Mouse (Mus musculus): ENCODE measurements around the gene Slc38a7.
"Not testable (repeated sequence)": the region's sequence is repeated elsewhere in the genome, so short reads cannot be mapped to it uniquely, and the experiment has no call there.

The Slc38a7 gene

GRCm38 (mm10) chr8:95806461-95807191 is 46.7 kb downstream of the Slc38a7 start:
- no peak for DNase-seq

GRCm38 (mm10) chr8:95805482-95805881 is 47.9 kb downstream of the Slc38a7 start:
- DNase-seq: no peak

DNA sequence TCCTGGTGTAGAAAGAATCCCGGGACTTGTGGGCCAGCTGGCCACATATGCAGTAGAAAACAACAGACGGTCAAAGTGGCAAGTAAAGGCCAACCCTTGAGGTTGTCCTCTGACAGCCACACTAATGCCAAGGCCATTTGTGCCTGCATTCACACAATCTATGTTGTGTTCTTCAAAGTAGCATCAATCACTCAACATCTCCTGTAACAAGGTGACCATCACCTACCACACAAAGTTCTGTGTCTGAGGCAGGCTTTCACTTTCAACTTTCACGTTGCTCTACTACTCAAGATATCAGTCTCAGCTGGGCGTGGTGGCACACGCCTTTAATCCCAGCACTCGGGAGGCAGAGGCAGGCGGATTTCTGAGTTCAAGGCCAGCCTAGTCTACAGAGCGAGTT is 51.1 kb downstream of the Slc38a7 start:
- DNase-seq: no peak

DNA sequence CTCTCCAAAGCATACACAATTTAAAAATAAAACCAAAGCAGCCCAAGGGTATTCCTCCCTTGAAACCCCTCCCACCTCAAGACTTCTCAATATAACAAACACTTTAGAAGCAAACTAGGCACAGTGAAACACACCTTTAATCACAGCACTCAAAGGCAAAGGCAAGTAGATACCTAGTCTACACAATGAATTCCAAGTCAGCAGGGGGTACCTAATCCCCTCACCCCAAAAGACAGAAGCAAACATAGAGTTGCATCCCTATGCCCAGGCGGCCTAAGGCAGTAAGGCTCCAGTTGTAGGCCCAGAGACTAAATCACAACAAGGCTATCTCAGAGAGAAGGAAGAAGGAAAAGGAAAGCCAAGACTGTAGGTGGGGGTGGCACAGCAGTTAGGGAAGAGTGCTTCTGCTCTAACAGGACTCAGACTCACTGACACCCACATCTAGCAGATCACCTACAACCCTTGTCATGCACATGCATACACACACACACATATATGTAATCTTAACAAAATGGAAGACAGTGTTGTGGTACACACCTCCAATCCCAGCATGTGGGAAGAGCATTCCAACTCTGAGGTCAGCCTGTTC is 51.8 kb downstream of the Slc38a7 start:
- DNase-seq: no peak

DNA sequence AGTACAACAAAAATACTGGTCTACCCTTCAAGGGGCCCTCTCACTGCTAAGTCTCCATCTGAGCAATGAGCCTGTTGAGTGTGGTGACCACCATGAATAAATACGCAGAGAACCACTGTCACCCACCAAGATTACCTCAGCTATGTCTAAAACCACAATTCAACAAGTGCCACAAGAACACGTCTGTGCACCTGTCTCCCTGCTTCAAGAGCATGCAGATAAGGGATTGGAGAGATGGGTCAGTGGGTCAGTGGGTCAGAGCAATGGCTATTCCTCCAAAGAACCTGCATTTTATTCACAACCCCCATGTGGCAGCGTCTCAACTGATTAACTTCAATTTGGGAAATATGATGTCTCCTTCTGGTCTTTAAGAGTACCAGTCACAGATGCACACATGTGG is 53.0 kb downstream of the Slc38a7 start:
- no peak for DNase-seq

GRCm38 (mm10) chr8:95799891-95800290 is 53.4 kb downstream of the Slc38a7 start:
- no peak for DNase-seq

DNA sequence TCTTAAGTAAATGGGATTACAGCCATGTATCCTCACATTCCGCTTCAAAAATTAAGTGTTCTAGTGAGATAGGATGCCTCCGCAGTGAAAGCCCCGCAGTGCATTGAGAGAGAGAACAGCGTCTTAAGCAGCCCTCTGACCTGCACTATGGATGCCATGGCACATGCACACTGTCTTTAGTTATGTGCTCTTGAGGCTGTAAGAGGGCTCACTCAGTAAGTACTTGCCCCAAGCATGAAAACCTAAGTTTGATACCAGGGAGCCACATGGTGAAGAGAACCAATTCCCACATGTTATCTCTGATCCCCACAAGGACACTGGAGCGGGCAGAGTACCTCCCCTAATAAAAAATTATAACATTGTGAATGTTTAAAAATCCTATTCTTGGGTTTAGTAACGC is 54.2 kb downstream of the Slc38a7 start:
- no peak for DNase-seq

GRCm38 (mm10) chr8:95795333-95796061 is 57.8 kb downstream of the Slc38a7 start:
- not testable (repeated sequence) for DNase-seq
